Mouse (Mus musculus): Measurements from ENCODE around the gene Fam163a.

DNA sequence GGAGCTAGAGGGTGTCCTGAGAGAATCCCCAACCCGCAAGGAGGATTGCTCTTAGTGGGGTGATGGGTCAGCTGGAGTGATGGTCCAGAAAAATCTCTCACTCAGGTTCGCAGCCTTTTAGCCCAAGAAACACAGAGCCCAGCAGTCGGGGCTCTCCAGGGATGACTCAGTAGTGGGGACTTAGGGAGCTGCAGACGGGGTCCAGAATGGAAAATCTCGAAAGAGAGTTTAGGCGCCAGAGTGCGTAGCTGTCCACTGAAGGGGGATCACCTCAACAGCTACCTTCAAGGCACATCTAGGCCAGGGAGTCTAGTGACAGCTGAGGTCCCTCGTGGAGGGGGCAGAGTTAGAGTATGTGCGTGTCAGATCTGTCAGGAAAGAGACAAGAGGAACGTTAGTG lies 338 bp upstream of the Fam163a start:
- TF ChIP-seq MYOG (IDR thresholded peaks at IDR 0.05; ENCODE audit: control insufficient read depth, extremely low read depth, insufficient read length), result no peak
- TF ChIP-seq CTCF (IDR thresholded peaks at IDR 0.05; ENCODE audit: control insufficient read depth, insufficient read depth, insufficient read length), result no peak
- TF ChIP-seq MAX (IDR thresholded peaks at IDR 0.05), result no peak
- no peak for TF ChIP-seq USF1 (IDR thresholded peaks at IDR 0.05; ENCODE audit: low read depth)
- no peak for TF ChIP-seq MYOD1 (IDR thresholded peaks at IDR 0.05; ENCODE audit: control insufficient read depth, insufficient read length, low read depth)

Measured in C2C12 (cell line).